Mouse (Mus musculus): Measurements from ENCODE around the gene 4833439L19Rik. TPM values are rescaled to one million over a fixed set of nuclear protein-coding genes. Genes with fewer than 3 reads are reported as not detected.

Gene 4833439L19Rik
- total and polyA plus RNA-seq, 2 experiments from 2014 or later, result 230 to 240 TPM

- DNase-seq (ENCODE audit: low spot score) (no peak), ATAC-seq (ENCODE audit: low FRiP score) (no peak)
- H3K4me2 ChIP-seq (ENCODE audit: low read depth, low read length, poor library complexity, severe bottlenecking), result no peak overlapping the region
- whole genome bisulfite sequencing, result 91% methylated on average over 1 of the region's 1 CpGs
- H3K27me3 ChIP-seq (ENCODE audit: insufficient read depth, low read length), result no peaks in the 10 kb centered on the region
- no peak overlapping the region for H3K27ac ChIP-seq (ENCODE audit: low read depth, low read length)
- H3K9me3 ChIP-seq (ENCODE audit: low read length), result no peaks in the 10 kb centered on the region
- no peaks in the 10 kb centered on the region for H3K36me3 ChIP-seq (ENCODE audit: insufficient read depth, low read length)
- TF ChIP-seq CTCF (IDR thresholded peaks at IDR 0.05), result no peak
- H3K4me3 ChIP-seq (ENCODE audit: low read depth, low read length), result no peak overlapping the region
- H3K4me1 ChIP-seq (ENCODE audit: insufficient read depth, low read length), result no peaks in the 10 kb centered on the region
- no peak overlapping the region for H3K9ac ChIP-seq (replicated peaks; ENCODE audit: low read length, poor library complexity, severe bottlenecking)
Observed at GRCm38 (mm10) chr13:54505920-54506319, 59.3 kb downstream of the 4833439L19Rik start.

DNA sequence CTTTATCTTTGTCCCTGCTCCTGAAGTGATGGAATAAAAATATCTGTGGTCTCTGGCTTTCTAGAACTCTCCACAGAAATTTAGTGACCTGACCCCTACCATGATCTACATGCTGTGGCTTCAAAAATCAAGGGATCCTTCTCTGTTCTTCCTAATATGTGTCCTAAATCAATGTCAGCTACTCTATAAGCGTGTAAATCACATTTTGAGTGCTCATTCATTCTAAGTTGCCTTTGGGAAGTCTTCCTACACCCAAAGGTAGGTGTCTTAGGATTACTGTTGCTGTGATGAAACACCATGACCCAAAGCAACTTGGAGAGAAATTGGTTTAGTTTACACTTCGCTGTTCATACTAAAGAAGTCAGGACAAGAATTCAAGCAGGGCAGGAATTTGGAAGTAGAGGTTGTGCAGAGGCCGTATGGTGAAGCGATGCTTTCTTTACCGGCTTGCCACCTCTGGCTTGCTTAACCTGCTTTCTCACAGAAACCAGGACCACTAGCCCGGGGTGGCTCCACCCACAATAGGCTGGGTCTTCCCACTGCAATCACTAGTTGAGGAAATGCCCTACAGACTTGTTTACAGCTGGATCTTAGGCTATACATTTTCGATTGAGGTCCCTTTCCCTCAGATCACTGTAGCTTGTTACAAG is 60.5 kb downstream of the 4833439L19Rik start:
- TF ChIP-seq CTCF (IDR thresholded peaks at IDR 0.05), result no peak
- Histone ChIP-seq H3K27me3 (ENCODE audit: insufficient read depth, low read length) (no peaks in the 10 kb centered on the region), H3K9me3 (ENCODE audit: low read length) (no peaks in the 10 kb centered on the region), H3K36me3 (ENCODE audit: insufficient read depth, low read length) (no peaks in the 10 kb centered on the region), H3K4me3 (ENCODE audit: low read depth, low read length) (peak overlapping the region; percentile 81), H3K27ac (ENCODE audit: low read depth, low read length) (peak overlapping the region; percentile 89), H3K4me1 (ENCODE audit: insufficient read depth, low read length) (no peaks in the 10 kb centered on the region), H3K4me2 (ENCODE audit: low read depth, low read length, poor library complexity, severe bottlenecking) (peak overlapping the region; percentile 61), H3K9ac (replicated peaks; ENCODE audit: low read length, poor library complexity, severe bottlenecking) (peak overlapping the region; percentile 91)
- DNase-seq (ENCODE audit: low spot score) (no peak), ATAC-seq (ENCODE audit: low FRiP score) (no peak)
- 39% methylated on average over 7 of the region's 7 CpGs for WGBS

- WGBS, result under 1% methylated on average over 83 of the region's 105 CpGs
- H3K36me3 ChIP-seq (ENCODE audit: insufficient read depth, low read length), result no peaks in the 10 kb centered on the region
- peak; percentile 91 for ATAC-seq (ENCODE audit: low FRiP score)
Observed at GRCm38 (mm10) chr13:54503604-54504521, 61.4 kb downstream of the 4833439L19Rik start, which contains the start of gene Simc1. Simc1 (plus strand) TSS chr13:54503779.

DNA sequence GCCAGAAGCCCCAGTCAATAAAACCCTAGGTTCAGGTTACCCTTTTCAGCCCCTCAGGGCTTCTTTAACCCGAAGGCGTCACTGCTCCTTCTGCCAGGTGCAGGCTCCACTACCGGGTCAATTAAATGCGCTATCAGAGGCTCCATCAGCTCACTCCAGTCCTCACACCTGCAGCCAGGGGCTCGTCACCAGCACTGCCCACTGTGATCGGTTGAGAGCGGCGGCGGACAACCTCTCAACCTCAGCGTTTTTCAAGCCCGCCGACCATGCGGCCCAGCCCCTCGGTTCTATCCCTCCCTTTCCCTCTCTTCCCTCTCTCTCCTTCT is 62.0 kb downstream of the 4833439L19Rik start:
- peak overlapping the region; percentile 61 for H3K4me2 ChIP-seq (ENCODE audit: low read depth, low read length, poor library complexity, severe bottlenecking)
- peak overlapping the region; percentile 91 for H3K9ac ChIP-seq (replicated peaks; ENCODE audit: low read length, poor library complexity, severe bottlenecking)
- H3K4me3 ChIP-seq (ENCODE audit: low read depth, low read length), result peak overlapping the region; percentile 81
- no peaks in the 10 kb centered on the region for H3K27me3 ChIP-seq (ENCODE audit: insufficient read depth, low read length)
- ATAC-seq (ENCODE audit: low FRiP score), result no peak
- no peak for DNase-seq (ENCODE audit: low spot score)
- H3K27ac ChIP-seq (ENCODE audit: low read depth, low read length), result peak overlapping the region; percentile 89
- H3K9me3 ChIP-seq (ENCODE audit: low read length), result no peaks in the 10 kb centered on the region
- H3K4me1 ChIP-seq (ENCODE audit: insufficient read depth, low read length), result no peaks in the 10 kb centered on the region
- peak; percentile 32 for TF ChIP-seq CTCF (IDR thresholded peaks at IDR 0.05)
- H3K36me3 ChIP-seq (ENCODE audit: insufficient read depth, low read length), result no peaks in the 10 kb centered on the region
- 2% methylated on average over 14 of the region's 14 CpGs for WGBS

More at GRCm38 (mm10) chr13:54503604-54504521, 61.4 kb downstream of the 4833439L19Rik start, which contains the start of gene Simc1:
- H3K4me1 ChIP-seq (ENCODE audit: insufficient read depth, low read length), result no peaks in the 10 kb centered on the region
- H3K4me3 ChIP-seq (ENCODE audit: low read depth, low read length), result peak within 1 kb of the TSS; percentile 81
- H3K9ac ChIP-seq (replicated peaks; ENCODE audit: low read length, poor library complexity, severe bottlenecking), result peak within 1 kb of the TSS; percentile 91
- TF ChIP-seq CTCF (IDR thresholded peaks at IDR 0.05), result no peak; the same call in 1 of the 2 replicates
- H3K4me2 ChIP-seq (ENCODE audit: low read depth, low read length, poor library complexity, severe bottlenecking), result peak within 1 kb of the TSS; percentile 61
- peak; percentile 65 for DNase-seq (ENCODE audit: low spot score)
- no peaks in the 10 kb centered on the region for H3K9me3 ChIP-seq (ENCODE audit: low read length)
- H3K27me3 ChIP-seq (ENCODE audit: insufficient read depth, low read length), result no peaks in the 10 kb centered on the region
- peak within 1 kb of the TSS; percentile 89 for H3K27ac ChIP-seq (ENCODE audit: low read depth, low read length)

- Histone ChIP-seq H3K27me3 (ENCODE audit: insufficient read depth, low read length) (no peaks in the 10 kb centered on the region), H3K4me3 (ENCODE audit: low read depth, low read length) (no peak overlapping the region), H3K36me3 (ENCODE audit: insufficient read depth, low read length) (no peaks in the 10 kb centered on the region), H3K27ac (ENCODE audit: low read depth, low read length) (no peak overlapping the region), H3K9me3 (ENCODE audit: low read length) (no peaks in the 10 kb centered on the region), H3K4me2 (ENCODE audit: low read depth, low read length, poor library complexity, severe bottlenecking) (no peak overlapping the region), H3K9ac (replicated peaks; ENCODE audit: low read length, poor library complexity, severe bottlenecking) (no peak overlapping the region), H3K4me1 (ENCODE audit: insufficient read depth, low read length) (no peaks in the 10 kb centered on the region)
- 61% methylated on average over 3 of the region's 3 CpGs for WGBS
- ATAC-seq (ENCODE audit: low FRiP score) (no peak), DNase-seq (ENCODE audit: low spot score) (no peak)
- no peak for TF ChIP-seq CTCF (IDR thresholded peaks at IDR 0.05)
Observed at GRCm38 (mm10) chr13:54501957-54502690, 63.1 kb downstream of the 4833439L19Rik start.

Measured in midbrain, postnatal 0 days (tissue).